Mouse (Mus musculus) brain, embryonic 14.5 days (tissue): ENCODE measurements at regions not wholly inside any gene's neighbourhood (a gene's known extent, or its start where the extent isn't known, plus 50 kb on each side); places are given as distances from the start of the nearest gene placed in this dataset.

ENCODE experiments used
- CTCF ChIP-seq: fragments of 200-500 bp; IDR thresholded peaks from 2 replicates; pipeline ENCODE4 v1.5.1; 2012; ENCODE audit warnings: inconsistent platforms, mild to moderate bottlenecking, moderate library complexity, borderline replicate concordance; ENCODE audit not compliant: insufficient read depth, insufficient read length; ENCODE audit errors: extremely low read depth
- POLR2A ChIP-seq: fragments of 200-500 bp; IDR thresholded peaks from 2 replicates; pipeline ENCODE4 v1.6.1; 2012; ENCODE audit warnings: mild to moderate bottlenecking, inconsistent platforms, borderline replicate concordance; ENCODE audit not compliant: poor library complexity, insufficient read depth, insufficient read length, severe bottlenecking; ENCODE audit errors: extremely low read depth

GRCm38 (mm10) chr15:69441008-69441407 lies 2940.3 kb upstream of the Lrrc6 start:
- TF ChIP-seq POLR2A (no peak), CTCF (no peak)
